10 mouse cellular contexts compared by ENCODE assay signal in genomic region chr2:112215977-112216376, GRCm38 (mm10). TPM values are rescaled to one million over a fixed set of nuclear protein-coding genes. Genes with fewer than 3 reads are reported as not detected.
A peak's percentile ranks its signal among the peaks of the same experiment; 100 is the strongest.
DNase-seq lines count a peak whose midpoint lies in the region; ATAC-seq lines count a peak whose summit lies in the region.
"Had no signal": no experiment of that assay in that cellular context is flagged by ENCODE, and none has a peak within 500 bp of the region (broad histone marks: within the 10 kb centered on the region; RNA-seq: fewer than 3 reads in every experiment).

No protein-coding gene starts in this region.

- no peaks in the 10 kb centered on the region for H3K9me3 ChIP-seq in hindbrain, embryonic 11.5 days (ENCODE audit: control insufficient read depth, low read length)
- no peaks in the 10 kb centered on the region for H3K9me3 ChIP-seq in hindbrain, embryonic 12.5 days (replicated peaks)
- H3K9me3 ChIP-seq in kidney, embryonic 14.5 days (ENCODE audit: control insufficient read depth, low read length), result no peaks in the 10 kb centered on the region

- H3K4me2 ChIP-seq in hindbrain, embryonic 11.5 days (replicated peaks; ENCODE audit: low read depth, low read length), result no peak overlapping the region
- H3K4me2 ChIP-seq in hindbrain, embryonic 12.5 days (replicated peaks), result no peak overlapping the region
- H3K4me2 ChIP-seq in kidney, embryonic 14.5 days (replicated peaks; ENCODE audit: low read depth, low read length), result no peak overlapping the region

- no peak overlapping the region for H3K9ac ChIP-seq in hindbrain, embryonic 11.5 days (ENCODE audit: low read depth, low read length)
- no peak overlapping the region for H3K9ac ChIP-seq in hindbrain, embryonic 12.5 days
- no peak overlapping the region for H3K9ac ChIP-seq in kidney, embryonic 14.5 days (ENCODE audit: low read depth, low read length)

- WGBS in hindbrain, embryonic 11.5 days, result 4% methylated on average over 1 of the region's 1 CpGs
- WGBS in hindbrain, embryonic 12.5 days, result 3% methylated on average over 1 of the region's 1 CpGs
- WGBS in kidney, embryonic 14.5 days, result 5% methylated on average over 1 of the region's 1 CpGs

- peak; percentile 35; the same call in 1 of the 2 replicates for ATAC-seq in hindbrain, embryonic 11.5 days (ENCODE audit: low FRiP score)
- ATAC-seq in hindbrain, embryonic 12.5 days (ENCODE audit: low FRiP score), result no peak
- peak; percentile 86 for ATAC-seq in CD4-positive, CD25-positive, alpha-beta regulatory T cell, adult 4 months
- peak; percentile 71; the same call in 1 of the 2 replicates for ATAC-seq in kidney, embryonic 14.5 days (ENCODE audit: low FRiP score, low TSS enrichment)
- ATAC-seq in monocyte, adult 5-6 weeks (replicated peaks; ENCODE audit: insufficient number of reproducible peaks, low FRiP score, low TSS enrichment, poor library complexity, severe bottlenecking), result peak; percentile 90

- no peak overlapping the region for H3K27ac ChIP-seq in hindbrain, embryonic 11.5 days (ENCODE audit: low read depth, low read length)
- H3K27ac ChIP-seq in hindbrain, embryonic 12.5 days, result no peak overlapping the region
- H3K27ac ChIP-seq in kidney, embryonic 14.5 days (ENCODE audit: low read depth, low read length), result no peak overlapping the region

- H3K4me1 ChIP-seq in hindbrain, embryonic 11.5 days (replicated peaks; ENCODE audit: control insufficient read depth, insufficient read depth, low read length), result no peaks in the 10 kb centered on the region
- no peaks in the 10 kb centered on the region for H3K4me1 ChIP-seq in hindbrain, embryonic 12.5 days
- no peaks in the 10 kb centered on the region for H3K4me1 ChIP-seq in kidney, embryonic 14.5 days (ENCODE audit: control insufficient read depth, insufficient read depth, low read length)

- H3K4me3 ChIP-seq in hindbrain, embryonic 11.5 days (ENCODE audit: low read depth, low read length), result no peak overlapping the region
- no peak overlapping the region for H3K4me3 ChIP-seq in hindbrain, embryonic 12.5 days
- H3K4me3 ChIP-seq in kidney, embryonic 14.5 days (ENCODE audit: low read length), result no peak overlapping the region

- H3K27me3 ChIP-seq in hindbrain, embryonic 11.5 days (ENCODE audit: control insufficient read depth, insufficient read depth, low read length), result no peaks in the 10 kb centered on the region
- no peaks in the 10 kb centered on the region for H3K27me3 ChIP-seq in hindbrain, embryonic 12.5 days
- no peaks in the 10 kb centered on the region for H3K27me3 ChIP-seq in kidney, embryonic 14.5 days (ENCODE audit: control insufficient read depth, insufficient read depth, low read length)

- peak; percentile 51 for DNase-seq in hindbrain, embryonic 11.5 days (ENCODE audit: low spot score)
- DNase-seq in brain, adult 2 months (ENCODE audit: low read depth, low spot score), result peak; percentile 59
- no peak for DNase-seq in heart, adult 9 months (ENCODE audit: low spot score in 2 of 2)
- DNase-seq in urinary bladder, postnatal 36 days (ENCODE audit: low spot score in 2 of 2), result no peak

- no peaks in the 10 kb centered on the region for H3K36me3 ChIP-seq in hindbrain, embryonic 11.5 days (ENCODE audit: control insufficient read depth, insufficient read depth, low read length)
- H3K36me3 ChIP-seq in hindbrain, embryonic 12.5 days, result no peaks in the 10 kb centered on the region
- no peaks in the 10 kb centered on the region for H3K36me3 ChIP-seq in kidney, embryonic 14.5 days (ENCODE audit: control insufficient read depth, insufficient read depth, low read length)

RNA-seq across cellular contexts. Expression of gene Lpcat4, which starts 23.3 kb away (rescaled TPM):
- polyA plus RNA-seq in hindbrain, embryonic 11.5 days (2014; fragmentation: Nextera tagmentation; extraction: Ambion mirVana), result 9.7 and 10.1 TPM in 2 replicates
- polyA plus RNA-seq in hindbrain, embryonic 12.5 days (2016; fragmentation: Nextera tagmentation; extraction: Ambion mirVana), result 12.1 and 15.5 TPM in 2 replicates
- 10 to 100 TPM; 23.6 to 39.7 TPM for polyA plus RNA-seq in CD4-positive, CD25-positive, alpha-beta regulatory T cell, adult 4 months (2017; shearing (Covaris generic))
- polyA plus RNA-seq in kidney, embryonic 14.5 days (2014; fragmentation: Nextera tagmentation; extraction: Ambion mirVana), result 17.1 and 24.3 TPM in 2 replicates
- total RNA-seq in monocyte, adult 5-6 weeks (2017), result 21.3 to 55.5 TPM (median 46.2 TPM) in 3 replicates

RNA-seq across cellular contexts. Expression of gene Nutm1, which starts 43.1 kb away (rescaled TPM):
- 0.05 and 0.07 TPM in 2 replicates for polyA plus RNA-seq in hindbrain, embryonic 11.5 days (2014; fragmentation: Nextera tagmentation; extraction: Ambion mirVana)
- polyA plus RNA-seq in hindbrain, embryonic 12.5 days (2016; fragmentation: Nextera tagmentation; extraction: Ambion mirVana), result 0.05 and 0.09 TPM in 2 replicates
- polyA plus RNA-seq in CD4-positive, CD25-positive, alpha-beta regulatory T cell, adult 4 months (2017; shearing (Covaris generic)), result not detected
- 0.04 and 0.07 TPM in 2 replicates for polyA plus RNA-seq in kidney, embryonic 14.5 days (2014; fragmentation: Nextera tagmentation; extraction: Ambion mirVana)
- total RNA-seq in monocyte, adult 5-6 weeks (2017), result not detected in 3 replicates
- total RNA-seq: layer of hippocampus, adult 18-20 months had no signal
- polyA plus RNA-seq: spleen, adult 2 months had no signal

RNA-seq across cellular contexts. Expression of gene Nop10, which starts 45.7 kb away (rescaled TPM):
- polyA plus RNA-seq in hindbrain, embryonic 11.5 days (2014; fragmentation: Nextera tagmentation; extraction: Ambion mirVana), result 148 and 163 TPM in 2 replicates
- polyA plus RNA-seq in hindbrain, embryonic 12.5 days (2016; fragmentation: Nextera tagmentation; extraction: Ambion mirVana), result 118 and 127 TPM in 2 replicates
- polyA plus RNA-seq in CD4-positive, CD25-positive, alpha-beta regulatory T cell, adult 4 months (2017; shearing (Covaris generic)), result 100 to 1,000 TPM; 153 to 229 TPM
- polyA plus RNA-seq in kidney, embryonic 14.5 days (2014; fragmentation: Nextera tagmentation; extraction: Ambion mirVana), result 225 and 322 TPM in 2 replicates
- 47.8 to 69.9 TPM (median 58.9 TPM) in 3 replicates for total RNA-seq in monocyte, adult 5-6 weeks (2017)

RNA-seq across cellular contexts. Expression of gene Slc12a6, which starts 49.6 kb away (rescaled TPM):
- polyA plus RNA-seq in hindbrain, embryonic 11.5 days (2014; fragmentation: Nextera tagmentation; extraction: Ambion mirVana), result 13.7 and 14.2 TPM in 2 replicates
- 20.4 and 21.1 TPM in 2 replicates for polyA plus RNA-seq in hindbrain, embryonic 12.5 days (2016; fragmentation: Nextera tagmentation; extraction: Ambion mirVana)
- polyA plus RNA-seq in CD4-positive, CD25-positive, alpha-beta regulatory T cell, adult 4 months (2017; shearing (Covaris generic)), result 10 to 100 TPM; 51.7 to 61.2 TPM
- 6.6 and 12.7 TPM in 2 replicates for polyA plus RNA-seq in kidney, embryonic 14.5 days (2014; fragmentation: Nextera tagmentation; extraction: Ambion mirVana)
- 175 to 238 TPM (median 221 TPM) in 3 replicates for total RNA-seq in monocyte, adult 5-6 weeks (2017)

RNA-seq across cellular contexts. Expression of gene Gm21985, which starts 50.1 kb away (rescaled TPM):
- not detected in 2 replicates for polyA plus RNA-seq in hindbrain, embryonic 11.5 days (2014; fragmentation: Nextera tagmentation; extraction: Ambion mirVana)
- not detected in 2 replicates for polyA plus RNA-seq in hindbrain, embryonic 12.5 days (2016; fragmentation: Nextera tagmentation; extraction: Ambion mirVana)
- not detected for polyA plus RNA-seq in CD4-positive, CD25-positive, alpha-beta regulatory T cell, adult 4 months (2017; shearing (Covaris generic))
- polyA plus RNA-seq in kidney, embryonic 14.5 days (2014; fragmentation: Nextera tagmentation; extraction: Ambion mirVana), result not detected in 2 replicates
- total RNA-seq in monocyte, adult 5-6 weeks (2017), result 0.49 to 16.1 TPM (median 12.5 TPM) in 3 replicates
- polyA plus RNA-seq: spleen, adult 2 months had no signal

Comparison
In these comparisons a context has a peak if more than half of its experiments do, and no peak if none do; other contexts are left out.
1. DNase-seq: peak in hindbrain, embryonic 11.5 days (single experiment) and brain, adult 2 months (single experiment); none in heart, adult 9 months (0 of 2) and urinary bladder, postnatal 36 days (0 of 2).